In the genomic region with DNA sequence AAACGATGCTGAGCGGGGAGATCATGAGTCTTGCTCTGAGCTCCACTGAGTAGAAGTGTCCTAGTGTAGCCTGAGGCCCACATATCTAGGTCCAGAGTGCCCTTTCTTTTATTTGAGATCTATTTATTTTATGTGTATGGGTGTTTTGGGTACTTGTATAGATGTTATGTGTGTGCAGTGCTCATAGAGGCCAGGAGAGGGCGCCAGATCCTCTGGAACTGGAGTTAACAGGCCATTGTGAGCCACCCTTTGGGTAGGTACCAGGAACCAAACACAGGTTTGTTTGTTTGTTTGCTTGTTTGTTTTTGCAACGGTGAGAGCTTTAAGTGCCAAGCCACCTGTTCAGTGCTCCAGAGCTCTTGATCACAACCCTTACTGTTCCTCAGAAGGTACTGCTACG, we compare ENCODE assay signal across 12 mouse cellular contexts.
DNase-seq lines count a peak whose midpoint lies in the region; ATAC-seq and TF ChIP-seq lines count a peak whose summit lies in the region.
"Had no signal": no experiment of that assay in that cellular context is flagged by ENCODE, and none has a peak within 500 bp of the region (broad histone marks: within the 10 kb centered on the region; RNA-seq: fewer than 3 reads in every experiment).

No protein-coding gene starts in this region.

- no peaks in the 10 kb centered on the region for H3K27me3 ChIP-seq in liver, adult 2 months (ENCODE audit: control insufficient read depth, insufficient read depth, low read length)
- no peaks in the 10 kb centered on the region for H3K27me3 ChIP-seq in liver, embryonic 12.5 days (replicated peaks)
- H3K27me3 ChIP-seq in Patski: no peaks in the 10 kb centered on the region
- H3K27me3 ChIP-seq: embryonic facial prominence, embryonic 12.5 days; limb, embryonic 15.5 days had no signal

- in situ Hi-C loops in Patski (cut with MboI; ENCODE audit: low pct_unique_long_range_greater_than_20kb): no loop called here

- no peak overlapping the region for H3K9ac ChIP-seq in liver, adult 2 months (ENCODE audit: low read depth, low read length)
- H3K9ac ChIP-seq in liver, embryonic 12.5 days: no peak overlapping the region
- H3K9ac ChIP-seq: embryonic facial prominence, embryonic 12.5 days; limb, embryonic 15.5 days; neural tube, embryonic 13.5 days had no signal

- POLR2A ChIA-PET in Patski (lab: Charles Lee): no interaction called here

- ATAC-seq in liver, embryonic 12.5 days: no peak
- ATAC-seq in Patski: no peak

- peak; percentile 9 for DNase-seq in gastrocnemius, adult 18-20 months (ENCODE audit: low spot score)
- no peak for DNase-seq in gastrocnemius, postnatal 14 days
- no peak for DNase-seq in liver, adult 2 months (ENCODE audit: extremely low read depth, low read depth, low spot score)
- no peak for DNase-seq in Patski (ENCODE audit: low read depth, low spot score)
- peak; percentile 40 for DNase-seq in kidney, postnatal 10 days
- no peak for DNase-seq in thymus, postnatal 14 days
- no peak for DNase-seq in left cerebral cortex, adult 9 months (ENCODE audit: low spot score in 2 of 2)
- DNase-seq: thymus, postnatal 25 days had no signal

- H3K9me3 ChIP-seq in liver, embryonic 12.5 days (replicated peaks): 0 out of 2 replicates have a peak, but pooled peaks cover 15% of the 10 kb centered on the region
- H3K9me3 ChIP-seq: embryonic facial prominence, embryonic 12.5 days; limb, embryonic 15.5 days; neural tube, embryonic 13.5 days had no signal

- H3K4me2 ChIP-seq in liver, embryonic 12.5 days: no peak overlapping the region
- H3K4me2 ChIP-seq: embryonic facial prominence, embryonic 12.5 days; limb, embryonic 15.5 days; neural tube, embryonic 13.5 days had no signal

- intact Hi-C loops in gastrocnemius, postnatal 14 days (cut with DNase I; ENCODE audit: low total_unique reads): loop anchor here (5.0 kb wide), 1 partner anchor 265 kb away; no protein-coding TSS in a partner anchor

- peak; percentile 25; the same call in 1 of the 2 replicates for TF ChIP-seq CTCF in liver, adult 2 months (IDR thresholded peaks at IDR 0.05; ENCODE audit: low read depth, low read length)
- TF ChIP-seq CTCF in Patski (IDR thresholded peaks at IDR 0.05): peak; percentile 16

- no peaks in the 10 kb centered on the region for H3K4me1 ChIP-seq in liver, adult 2 months (ENCODE audit: control insufficient read depth, insufficient read depth, low read length)
- H3K4me1 ChIP-seq in liver, embryonic 12.5 days: no peaks in the 10 kb centered on the region

- no peaks in the 10 kb centered on the region for H3K79me2 ChIP-seq in liver, adult 2 months (ENCODE audit: control insufficient read depth, insufficient read depth, low read length)

- TF ChIP-seq POLR2A in liver, adult 2 months (IDR thresholded peaks at IDR 0.05; ENCODE audit: extremely low read depth, insufficient read depth, low read length): no peak

- H3K36me3 ChIP-seq in liver, adult 2 months (ENCODE audit: control insufficient read depth, insufficient read depth, low read length): no peaks in the 10 kb centered on the region
- H3K36me3 ChIP-seq in liver, embryonic 12.5 days: no peaks in the 10 kb centered on the region
- H3K36me3 ChIP-seq: embryonic facial prominence, embryonic 12.5 days; limb, embryonic 15.5 days; neural tube, embryonic 13.5 days had no signal

- no peak overlapping the region for H3K27ac ChIP-seq in liver, adult 2 months (replicated peaks; ENCODE audit: insufficient read depth, low read depth, low read length)
- H3K27ac ChIP-seq in liver, embryonic 12.5 days: no peak overlapping the region
- H3K27ac ChIP-seq: embryonic facial prominence, embryonic 12.5 days; limb, embryonic 15.5 days; neural tube, embryonic 13.5 days had no signal

- CTCF ChIA-PET in Patski (lab: Charles Lee): interaction anchor here (1.2 kb wide), 1 partner anchor 263 kb away, joined by 3 read pairs; no protein-coding TSS in a partner anchor

- H3K4me3 ChIP-seq in liver, adult 2 months (ENCODE audit: insufficient read depth, low read depth, low read length): no peak overlapping the region
- no peak overlapping the region for H3K4me3 ChIP-seq in liver, embryonic 12.5 days
- H3K4me3 ChIP-seq: embryonic facial prominence, embryonic 12.5 days; limb, embryonic 15.5 days; neural tube, embryonic 13.5 days had no signal

- WGBS in liver, adult 2 months: 70% methylated on average over 5 of the region's 5 CpGs
- 49% methylated on average over 5 of the region's 5 CpGs for WGBS in liver, embryonic 12.5 days (ENCODE audit: insufficient replicate concordance)

Comparison
In these comparisons a context has a peak if more than half of its experiments do, and no peak if none do; other contexts are left out.
1. DNase-seq: peak in gastrocnemius, adult 18-20 months (single experiment) and kidney, postnatal 10 days (single experiment); none in gastrocnemius, postnatal 14 days (single experiment), liver, adult 2 months (single experiment), Patski (single experiment), thymus, postnatal 14 days (single experiment) and left cerebral cortex, adult 9 months (0 of 2).